Mouse (Mus musculus) stomach, postnatal 0 days (tissue): ENCODE data around the gene Olfr203. TPM values are rescaled to one million over a fixed set of nuclear protein-coding genes. Genes with fewer than 3 reads are reported as not detected.
"Not testable (repeated sequence)": the region's sequence is repeated elsewhere in the genome, so short reads cannot be mapped to it uniquely, and the experiment has no call there.

Experiments
- ATAC-seq: fragments of 200-750 bp; cut with Nextera tagmentation; 2 replicates; pipeline ENCODE4 v1.8.0; 2017; ENCODE audit not compliant: low FRiP score, low TSS enrichment
- DNase-seq: peaks from one replicate; pipeline ENCODE4 v3.0.0-alpha.2; 2016; ENCODE audit warnings: low spot score
- H3K27ac ChIP-seq: fragments of 300-500 bp; sonication (generic); replicated peaks from 2 replicates; pipeline ENCODE4 v1.5.1; 2014; ENCODE audit warnings: mild to moderate bottlenecking, control low read depth
- H3K27me3 ChIP-seq: fragments of 300-500 bp; sonication (generic); 2 replicates; pipeline ENCODE4 v1.6.1; 2014; ENCODE audit warnings: low read length; ENCODE audit not compliant: control insufficient read depth, insufficient read depth
- H3K36me3 ChIP-seq: fragments of 300-500 bp; sonication (generic); 2 replicates; pipeline ENCODE4 v1.6.1; 2014; ENCODE audit warnings: low read length, mixed read lengths; ENCODE audit not compliant: control insufficient read depth, insufficient read depth
- H3K4me1 ChIP-seq: fragments of 300-500 bp; sonication (generic); replicated peaks from 2 replicates; pipeline ENCODE4 v1.6.1; 2014; ENCODE audit warnings: antibody characterized with exemption; ENCODE audit not compliant: control insufficient read depth, insufficient read depth
- H3K4me2 ChIP-seq: fragments of 300-500 bp; sonication (generic); replicated peaks from 2 replicates; pipeline ENCODE4 v1.6.1; 2014; ENCODE audit warnings: low read depth, mild to moderate bottlenecking, control low read depth, moderate library complexity
- H3K4me3 ChIP-seq: fragments of 300-500 bp; sonication (generic); 2 replicates; pipeline ENCODE4 v1.5.1; 2014; ENCODE audit warnings: low read depth, low read length, control low read depth
- H3K9ac ChIP-seq: fragments of 300-500 bp; sonication (generic); 2 replicates; pipeline ENCODE4 v1.6.1; 2014; ENCODE audit warnings: mild to moderate bottlenecking, low read length, control low read depth, mixed read lengths
- H3K9me3 ChIP-seq: fragments of 300-500 bp; sonication (generic); 2 replicates; pipeline ENCODE4 v1.6.1; 2016; ENCODE audit warnings: low read length; ENCODE audit not compliant: control insufficient read depth
- CTCF ChIP-seq: IDR thresholded peaks from 2 replicates; pipeline ENCODE4 v1.5.1; 2016; ENCODE audit warnings: antibody characterized with exemption, low read depth, mild to moderate bottlenecking, moderate library complexity
- EP300 ChIP-seq: optimal IDR thresholded peaks from 2 replicates; pipeline ENCODE3; 2016; ENCODE audit warnings: antibody characterized with exemption
- WGBS: fragments of 180-500 bp; shearing (Covaris S2); extraction: QIAGEN DNeasy Blood & Tissue Kit; methylation state at CpG from one replicate; pipeline ENCODE4 v1.1.7; 2014; 5-methylcytosine and 5-hydroxymethylcytosine counted together
- polyA plus RNA-seq: library from polyadenylated mRNA; unstranded; fragments of >200 nt; fragmentation: Nextera tagmentation; extraction: Ambion mirVana; gene quantifications from 2 replicates; pipeline ENCODE4 v1.2.1, GENCODE M21; 2015

The Olfr203 gene
- polyA plus RNA-seq, 1 experiment from 2014 or later = not detected

DNA sequence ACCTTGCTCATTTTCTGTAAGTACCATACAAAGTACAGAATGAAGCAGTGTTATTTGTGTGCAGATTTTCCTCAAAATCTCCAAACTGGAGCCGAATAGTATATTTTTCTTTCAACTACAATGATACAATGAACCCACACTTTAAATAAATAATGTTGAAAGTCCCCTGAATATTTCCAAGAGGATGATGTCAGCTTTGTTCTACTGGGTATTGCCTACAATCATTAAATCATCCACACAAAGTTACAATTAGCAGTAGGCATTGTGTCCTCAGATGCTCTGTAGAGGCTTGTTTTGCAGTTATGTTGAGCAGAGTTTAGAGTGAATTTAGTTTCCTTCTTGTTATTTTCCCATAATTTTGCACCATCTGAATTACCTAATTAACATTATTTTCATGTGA lies 12.0 kb upstream of the Olfr203 start, which contains the start of gene Olfr202:
TSS of gene Olfr202 (minus strand) at position 101 of the 400 bp plus-strand sequence.
- Histone ChIP-seq H3K4me2 (no peak within 1 kb of the TSS), H3K9ac (no peak within 1 kb of the TSS), H3K4me1 (no peaks in the 10 kb centered on the region), H3K9me3 (no peaks in the 10 kb centered on the region), H3K27ac (no peak within 1 kb of the TSS), H3K36me3 (no peaks in the 10 kb centered on the region), H3K4me3 (no peak within 1 kb of the TSS), H3K27me3 (no peaks in the 10 kb centered on the region)
- DNase-seq = no peak
- ATAC-seq = no peak
- WGBS = 77% methylated on average over 1 of the region's 1 CpGs
- no peak for TF ChIP-seq EP300
- no peak for TF ChIP-seq CTCF

DNA sequence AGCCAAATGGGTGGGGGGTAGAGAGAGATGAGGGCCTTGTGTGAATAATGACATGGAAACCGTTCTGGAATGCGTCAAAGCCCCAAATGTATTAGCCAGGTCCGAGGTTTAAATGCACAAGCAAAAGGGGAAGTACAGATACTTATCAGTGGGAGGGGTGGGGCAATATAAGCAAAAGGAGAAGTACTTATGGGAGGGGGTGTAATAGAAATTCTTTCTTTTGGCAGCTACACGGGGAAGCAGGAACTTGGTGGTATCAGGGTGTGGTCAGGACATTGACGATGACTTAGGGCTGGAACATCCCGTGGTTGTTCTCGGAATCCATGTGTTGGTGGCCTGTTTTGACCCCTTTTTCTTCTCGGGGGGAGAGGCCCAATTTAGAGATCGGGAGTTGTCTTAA lies 11.1 kb upstream of the Olfr203 start:
- not testable (repeated sequence) for H3K4me1 ChIP-seq, DNase-seq, H3K9me3 ChIP-seq, H3K27ac ChIP-seq, H3K9ac ChIP-seq, H3K4me2 ChIP-seq, H3K27me3 ChIP-seq, ATAC-seq, H3K36me3 ChIP-seq, H3K4me3 ChIP-seq
- WGBS = 77% methylated on average over 9 of the region's 9 CpGs

DNA sequence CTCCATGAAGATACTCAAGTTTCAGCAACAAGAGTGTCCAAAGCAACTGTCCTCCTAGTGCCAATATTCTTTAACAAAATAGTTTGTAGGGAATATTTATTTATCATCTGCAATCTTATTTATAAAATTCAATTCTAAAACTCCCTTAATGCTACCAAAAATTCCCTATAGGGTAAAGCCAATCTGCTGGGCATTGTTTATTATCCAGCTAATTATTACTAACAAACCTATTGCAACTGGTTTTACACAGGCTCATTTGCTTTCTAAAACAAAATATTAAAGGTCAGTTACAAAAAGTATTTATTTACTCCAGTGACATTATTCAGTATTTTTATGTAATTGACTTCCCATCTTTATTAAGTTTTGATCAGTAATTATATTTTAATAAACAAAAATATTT lies 19.5 kb downstream of the Olfr203 start, which contains the start of gene Olfr204:
TSS of gene Olfr204 (minus strand) at position 101 of the 400 bp plus-strand sequence.
- no peaks in the 10 kb centered on the region for H3K36me3 ChIP-seq

GRCm38 (mm10) chr16:59323262-59323661 lies 24.6 kb downstream of the Olfr203 start:
- H3K36me3 ChIP-seq, H3K27me3 ChIP-seq, ATAC-seq, H3K9me3 ChIP-seq, H3K4me1 ChIP-seq, H3K4me3 ChIP-seq, DNase-seq, H3K27ac ChIP-seq, H3K9ac ChIP-seq, H3K4me2 ChIP-seq: not testable (repeated sequence)
- 45% methylated on average over 1 of the region's 1 CpGs for WGBS

More for the DNA sequence above, 19.5 kb downstream of the Olfr203 start, which contains the start of gene Olfr204:
- H3K9me3 ChIP-seq = no peaks in the 10 kb centered on the region
- DNase-seq (no peak), ATAC-seq (no peak)
- TF ChIP-seq CTCF = no peak
- TF ChIP-seq EP300 = no peak
- H3K4me2 ChIP-seq = no peak within 1 kb of the TSS
- no peaks in the 10 kb centered on the region for H3K27me3 ChIP-seq
- no peaks in the 10 kb centered on the region for H3K4me1 ChIP-seq
- H3K4me3 ChIP-seq = no peak within 1 kb of the TSS
- no peak within 1 kb of the TSS for H3K9ac ChIP-seq
- no peak within 1 kb of the TSS for H3K27ac ChIP-seq

DNA sequence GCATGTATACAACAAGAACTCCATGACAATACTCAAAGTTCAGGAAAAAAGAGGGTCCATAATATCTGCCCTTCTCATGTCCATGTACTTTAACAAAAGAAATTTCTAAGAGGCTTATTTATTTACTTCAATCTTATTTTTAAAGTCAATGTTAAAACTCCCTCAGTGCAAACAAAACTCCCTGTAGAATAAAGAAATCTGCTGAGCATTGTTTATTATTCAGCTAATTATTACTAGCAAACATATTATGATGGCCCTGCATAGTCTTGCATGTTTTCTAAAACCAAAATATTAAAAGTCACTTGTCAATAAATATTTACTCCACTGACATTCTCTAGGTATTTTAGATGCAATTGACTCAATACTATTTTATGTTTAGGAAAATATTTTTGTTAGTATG lies 32.4 kb downstream of the Olfr203 start, which contains the start of gene Olfr205:
TSS of gene Olfr205 (minus strand) at position 101 of the 400 bp plus-strand sequence.
- ATAC-seq (no peak), DNase-seq (no peak)
- Histone ChIP-seq H3K27me3 (no peaks in the 10 kb centered on the region), H3K27ac (no peak within 1 kb of the TSS), H3K4me1 (no peaks in the 10 kb centered on the region), H3K9me3 (no peaks in the 10 kb centered on the region), H3K36me3 (no peaks in the 10 kb centered on the region), H3K4me3 (no peak within 1 kb of the TSS), H3K9ac (no peak within 1 kb of the TSS), H3K4me2 (no peak within 1 kb of the TSS)
- no peak for TF ChIP-seq EP300
- no peak for TF ChIP-seq CTCF

GRCm38 (mm10) chr16:59349146-59349545 lies 50.5 kb downstream of the Olfr203 start, which contains the start of gene Olfr206:
Olfr206 (minus strand) TSS chr16:59349246.
- Histone ChIP-seq H3K27ac (no peak within 1 kb of the TSS), H3K36me3 (no peaks in the 10 kb centered on the region), H3K4me3 (no peak within 1 kb of the TSS), H3K9me3 (no peaks in the 10 kb centered on the region), H3K9ac (no peak within 1 kb of the TSS), H3K4me2 (no peak within 1 kb of the TSS), H3K4me1 (no peaks in the 10 kb centered on the region), H3K27me3 (no peaks in the 10 kb centered on the region)
- no peak for ATAC-seq
- WGBS = 72% methylated on average over 1 of the region's 1 CpGs
- TF ChIP-seq EP300 (no peak), CTCF (no peak)
- DNase-seq = no peak

Other genes with a start within 250 kb of the Olfr203 start
- not detected in 2 replicates for gene Olfr190, start 220.9 kb upstream of the Olfr203 start, polyA plus RNA-seq
- gene Olfr191, start 209.1 kb upstream of the Olfr203 start, polyA plus RNA-seq = not detected in 2 replicates
- not detected in 2 replicates for gene Olfr193, start 187.0 kb upstream of the Olfr203 start, polyA plus RNA-seq
- not detected in 2 replicates for gene Olfr194, start 177.8 kb upstream of the Olfr203 start, polyA plus RNA-seq
- not detected in 2 replicates for gene Olfr195, start 151.8 kb upstream of the Olfr203 start, polyA plus RNA-seq
- not detected in 2 replicates for gene Olfr196, start 128.4 kb upstream of the Olfr203 start, polyA plus RNA-seq
- gene Olfr198, start 95.3 kb upstream of the Olfr203 start, polyA plus RNA-seq = not detected in 2 replicates
- gene Olfr199, start 79.1 kb upstream of the Olfr203 start, polyA plus RNA-seq = not detected in 2 replicates
- not detected in 2 replicates for gene Olfr201, start 26.2 kb upstream of the Olfr203 start, polyA plus RNA-seq
- not detected in 2 replicates for gene Olfr202, start 12.1 kb upstream of the Olfr203 start, polyA plus RNA-seq
- not detected in 2 replicates for gene Olfr204, start 19.4 kb downstream of the Olfr203 start, polyA plus RNA-seq
- gene Olfr205, start 32.3 kb downstream of the Olfr203 start, polyA plus RNA-seq = not detected in 2 replicates
- gene Olfr206, start 50.4 kb downstream of the Olfr203 start, polyA plus RNA-seq = not detected in 2 replicates
- not detected in 2 replicates for gene Olfr209, start 65.1 kb downstream of the Olfr203 start, polyA plus RNA-seq
- not detected in 2 replicates for gene Gabrr3, start 108.5 kb downstream of the Olfr203 start, polyA plus RNA-seq
- 22.7 and 23.4 TPM in 2 replicates for gene Riox2, start 172.9 kb downstream of the Olfr203 start, polyA plus RNA-seq